Mouse (Mus musculus) lung, adult 2 months (tissue): ENCODE results near the gene Ica1.

Experiments used
- CTCF ChIP-seq: fragments of 200-500 bp; IDR thresholded peaks from 2 replicates; pipeline ENCODE4 v1.5.1; 2011; ENCODE audit warnings: mild to moderate bottlenecking, low read length, control low read depth; ENCODE audit not compliant: insufficient read depth
- POLR2A ChIP-seq: fragments of 200-500 bp; IDR thresholded peaks from 2 replicates; pipeline ENCODE4 v1.6.1; 2011; ENCODE audit warnings: low read depth, mild to moderate bottlenecking, control low read depth, low read length, borderline replicate concordance; ENCODE audit errors: extremely low read depth

DNA sequence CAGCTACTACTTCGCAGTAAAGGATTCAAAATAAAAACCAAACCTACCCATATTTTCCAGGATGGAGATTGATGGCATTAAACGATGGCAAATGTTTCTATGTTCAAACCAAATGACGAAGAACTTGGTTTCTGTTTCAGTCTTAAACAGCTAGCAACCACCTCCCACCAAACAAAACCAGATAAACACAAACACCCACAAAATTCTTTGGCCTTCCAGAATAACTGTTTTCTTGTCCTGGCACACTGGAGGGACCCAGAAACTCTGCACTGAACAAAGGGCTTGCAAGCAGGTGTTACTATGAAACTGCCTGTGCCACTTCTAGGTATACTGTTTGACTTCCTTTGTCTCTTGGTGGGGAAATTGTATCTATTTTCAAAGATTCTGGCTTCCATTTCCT lies 43.2 kb downstream of the Ica1 start:
- TF ChIP-seq CTCF (no peak), POLR2A (no peak)
